Mouse (Mus musculus) left cerebral cortex, adult 2 months (tissue): ENCODE data around the gene Pilra. TPM values are rescaled to one million over a fixed set of nuclear protein-coding genes. Genes with fewer than 3 reads are reported as not detected.

ENCODE experiments used
- DNase-seq, 2 experiments: peaks; one replicate each; pipeline ENCODE4 v3.0.0; 2021 to 2022; ENCODE audit warnings: low spot score in 2 of 2, mixed read lengths in 1 of 2; ENCODE audit errors: extremely low spot score in 1 of 2
- H3K27ac ChIP-seq: fragments of 200-600 bp; 2 replicates; pipeline ENCODE4 v1.8.1; 2022
- H3K4me3 ChIP-seq: fragments of 200-600 bp; 2 replicates; pipeline ENCODE4 v1.8.1; 2022
- CTCF ChIP-seq: fragments of 200-600 bp; IDR thresholded peaks from 2 replicates; pipeline ENCODE4 v1.8.1; 2022; ENCODE audit warnings: antibody characterized with exemption, mild to moderate bottlenecking, moderate library complexity
- intact Hi-C: fragments of 180-260 bp; cut with DNase I; formaldehyde crosslinking; loops from one replicate; pipeline ENCODE4 v1.15.1; 2025
- total RNA-seq, 2 experiments: library from RNA; stranded (reverse); gene quantifications; 2 replicates each; pipeline ENCODE4 v1.2.3; 2021

Pilra gene
- total RNA-seq, 2 experiments from 2014 or later: 0.54 to 1.3 TPM

DNA sequence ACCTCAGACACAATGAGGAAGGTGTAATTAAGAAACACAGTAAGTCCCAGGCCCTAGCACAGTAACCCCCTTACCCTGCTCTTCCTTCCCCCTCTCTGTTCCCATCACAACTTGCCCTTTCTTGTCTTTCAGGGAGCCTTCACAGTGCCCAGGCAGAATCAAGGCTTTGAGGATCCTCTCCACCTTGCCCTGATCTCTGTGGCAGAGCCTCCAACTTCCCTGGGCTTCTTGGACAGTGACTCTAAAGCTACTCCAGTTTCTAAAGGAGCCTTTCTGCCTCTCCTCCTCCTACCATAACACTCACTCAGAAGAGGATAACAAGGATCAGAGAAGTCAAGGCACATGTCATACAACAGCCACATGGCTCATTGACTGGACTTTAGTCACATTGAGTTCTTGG is 530 bp upstream of the Pilra start:
- TF ChIP-seq CTCF: no peak
- Histone ChIP-seq H3K27ac (no peak overlapping the region), H3K4me3 (no peak overlapping the region)
- intact Hi-C loops: no loop called here
- DNase-seq: no peak

DNA sequence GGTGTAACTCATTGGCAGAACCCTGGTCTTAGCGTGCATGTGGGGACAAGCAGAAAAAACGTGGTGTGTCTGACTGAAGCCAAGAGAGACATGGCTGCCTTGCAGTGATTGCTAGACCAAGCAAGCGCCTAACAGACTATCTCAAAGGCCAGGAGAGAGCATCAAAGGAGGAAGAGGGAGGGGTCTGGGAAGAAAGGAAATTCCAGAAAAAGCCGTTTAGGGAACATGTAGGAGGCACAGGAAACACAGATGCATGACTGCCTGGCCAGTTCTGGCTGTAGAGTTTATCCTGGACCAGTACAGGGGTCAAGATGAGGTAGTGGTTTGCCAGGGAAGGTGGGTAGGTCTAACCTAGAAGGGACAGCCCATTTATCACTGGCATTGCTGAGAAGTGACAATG is 2.6 kb downstream of the Pilra start:
- Histone ChIP-seq H3K27ac (no peak overlapping the region), H3K4me3 (no peak overlapping the region)
- intact Hi-C loops: no loop called here
- TF ChIP-seq CTCF: no peak
- no peak for DNase-seq

DNA sequence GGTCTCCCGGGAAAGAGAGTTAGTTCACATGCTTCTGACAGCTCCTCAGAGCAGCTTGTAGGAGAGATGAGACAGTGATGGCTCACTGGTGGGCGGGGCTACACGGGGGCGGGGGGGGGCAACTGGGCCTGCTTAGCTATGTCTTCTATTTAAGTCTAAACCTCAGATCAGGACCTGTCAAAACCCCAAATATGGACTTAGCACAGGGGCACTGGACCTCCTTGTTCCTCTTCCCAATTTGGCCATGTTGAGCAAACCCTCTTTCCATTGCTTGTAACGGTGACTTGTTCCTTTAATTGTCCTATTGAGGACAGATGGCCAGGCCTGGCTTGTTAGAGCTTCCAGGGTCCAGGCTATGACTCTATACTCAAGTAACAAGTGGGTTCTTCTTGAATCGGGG is 4.6 kb downstream of the Pilra start:
- Histone ChIP-seq H3K27ac (no peak overlapping the region), H3K4me3 (no peak overlapping the region)
- no peak for DNase-seq
- intact Hi-C loops: no loop called here
- TF ChIP-seq CTCF: no peak

DNA sequence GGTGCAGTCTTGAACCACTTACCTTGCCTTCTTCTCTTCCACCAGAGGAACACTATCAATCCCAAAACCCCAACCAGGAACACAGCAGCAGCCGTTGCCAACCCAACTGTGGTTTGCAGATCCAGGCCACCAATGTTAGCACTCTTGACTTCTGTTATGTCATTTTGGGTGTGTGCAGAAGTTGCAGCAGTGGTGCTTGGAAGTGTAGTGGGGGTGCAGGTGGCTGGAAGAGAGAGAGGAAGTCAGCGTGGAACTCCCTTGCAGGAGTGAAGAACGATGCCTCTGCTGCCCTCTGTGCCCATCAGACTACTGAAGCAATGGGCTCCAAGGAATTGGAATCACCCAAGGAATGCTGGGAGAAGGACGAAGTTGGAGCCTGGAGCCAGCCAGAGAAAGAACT is 5.0 kb downstream of the Pilra start:
- Histone ChIP-seq H3K4me3 (no peak overlapping the region), H3K27ac (no peak overlapping the region)
- no peak for TF ChIP-seq CTCF
- DNase-seq: no peak
- intact Hi-C loops: no loop called here

DNA sequence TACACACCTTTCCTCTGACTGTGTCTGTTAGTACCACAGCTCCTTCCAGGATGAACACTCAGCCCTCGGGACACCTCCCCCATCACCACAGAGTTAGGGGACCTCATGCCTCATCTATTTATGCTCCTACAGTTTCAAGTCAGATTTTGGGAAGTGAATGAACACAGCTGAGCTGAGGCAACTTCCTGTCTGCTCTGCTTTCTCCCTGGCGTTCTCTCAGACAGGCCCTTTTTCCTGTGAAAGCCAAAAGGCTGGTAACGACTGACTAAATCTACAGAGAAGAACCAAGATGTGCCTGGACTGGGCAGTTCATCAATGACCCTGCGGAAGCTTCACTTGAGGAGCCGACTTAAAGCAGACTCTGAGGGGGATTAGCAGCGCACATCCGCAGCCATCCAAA is 5.8 kb downstream of the Pilra start:
- intact Hi-C loops: no loop called here
- H3K27ac ChIP-seq: no peak overlapping the region
- TF ChIP-seq CTCF: no peak
- H3K4me3 ChIP-seq: no peak overlapping the region
- DNase-seq: no peak

DNA sequence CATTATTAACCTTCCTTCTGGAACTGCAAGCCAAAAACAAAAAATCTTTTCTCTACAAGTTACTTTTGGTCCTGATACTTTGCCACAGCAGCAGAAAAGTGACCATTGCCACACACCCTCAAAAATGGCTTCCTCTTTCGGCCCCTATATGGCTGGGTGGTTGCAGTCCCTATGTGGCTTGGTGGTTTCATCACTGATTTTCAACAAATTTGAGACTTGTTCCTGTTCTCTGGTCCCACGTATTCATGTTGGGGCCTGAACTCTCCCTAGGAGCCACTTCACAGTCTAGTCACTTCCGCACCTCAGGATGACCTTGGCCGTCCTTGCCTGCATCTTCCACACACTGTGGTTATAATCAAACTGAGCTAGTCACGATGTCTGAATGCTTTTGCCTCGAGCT is 7.4 kb downstream of the Pilra start:
- no peak for TF ChIP-seq CTCF
- no peak for DNase-seq
- Histone ChIP-seq H3K4me3 (no peak overlapping the region), H3K27ac (no peak overlapping the region)
- intact Hi-C loops: no loop called here

DNA sequence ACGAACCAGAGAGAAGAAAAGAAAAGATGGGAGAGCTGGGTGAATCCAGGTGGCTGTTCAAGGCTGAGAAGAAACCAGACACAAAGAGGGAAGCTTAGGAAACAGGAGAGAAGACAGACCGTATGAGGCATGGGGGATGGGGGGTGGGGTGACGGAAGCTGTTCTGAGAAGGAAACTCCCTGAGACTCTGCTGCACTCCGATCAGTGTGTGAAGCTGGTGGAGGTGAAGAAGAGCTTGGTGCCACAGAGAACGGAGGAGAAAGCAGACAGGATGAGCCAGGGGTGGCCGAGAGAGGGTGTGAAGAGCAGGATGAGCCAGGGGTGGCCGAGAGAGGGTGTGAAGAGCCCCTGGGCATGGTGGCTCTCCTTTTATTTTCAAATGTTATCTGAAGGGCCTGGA is 9.7 kb downstream of the Pilra start:
- no peak overlapping the region for H3K27ac ChIP-seq
- no peak for TF ChIP-seq CTCF
- H3K4me3 ChIP-seq: no peak overlapping the region
- no peak for DNase-seq
- intact Hi-C loops: no loop called here

DNA sequence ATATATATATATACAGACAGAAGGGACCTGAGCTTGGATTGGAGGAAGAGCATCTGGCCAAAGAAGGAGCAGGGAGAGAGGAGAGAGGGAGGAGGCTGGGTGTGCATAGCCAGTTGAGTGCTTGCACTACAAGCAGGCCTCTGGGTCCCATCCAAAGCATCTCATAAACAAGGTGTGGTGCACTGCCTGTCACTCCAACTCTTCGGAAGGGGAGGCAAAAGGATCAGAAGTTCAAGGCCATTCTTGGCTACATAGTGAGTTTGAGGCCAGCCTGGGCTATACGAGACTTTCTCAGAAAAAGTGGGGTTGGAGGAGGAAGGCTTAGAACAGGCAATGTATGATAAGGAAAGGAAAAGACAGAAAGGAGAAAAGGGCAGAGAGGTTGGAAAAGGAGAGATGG is 10.1 kb downstream of the Pilra start:
- no peak for TF ChIP-seq CTCF
- H3K4me3 ChIP-seq: no peak overlapping the region
- intact Hi-C loops: no loop called here
- H3K27ac ChIP-seq: no peak overlapping the region
- no peak for DNase-seq

DNA sequence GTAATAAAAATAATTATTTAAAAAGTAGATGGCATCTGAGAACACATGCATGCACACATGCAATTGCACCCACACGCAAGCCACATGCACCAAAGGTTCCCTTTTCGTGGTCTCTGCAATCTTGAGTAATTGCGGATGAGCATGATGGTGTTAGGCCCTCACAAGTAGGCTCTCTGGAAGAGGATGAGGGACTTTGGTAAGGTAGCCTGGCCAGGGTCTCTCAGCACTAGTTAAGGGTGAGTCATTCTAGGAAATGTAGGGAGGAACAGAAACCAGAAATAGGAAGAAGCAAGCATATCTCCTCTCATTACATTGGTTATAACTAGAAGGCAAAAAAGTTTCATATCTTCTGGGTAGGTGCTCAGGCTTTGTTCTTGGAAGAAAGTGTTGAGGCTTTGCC is 11.1 kb downstream of the Pilra start:
- Histone ChIP-seq H3K27ac (no peak overlapping the region), H3K4me3 (no peak overlapping the region)
- intact Hi-C loops: no loop called here
- no peak for TF ChIP-seq CTCF
- no peak for DNase-seq

DNA sequence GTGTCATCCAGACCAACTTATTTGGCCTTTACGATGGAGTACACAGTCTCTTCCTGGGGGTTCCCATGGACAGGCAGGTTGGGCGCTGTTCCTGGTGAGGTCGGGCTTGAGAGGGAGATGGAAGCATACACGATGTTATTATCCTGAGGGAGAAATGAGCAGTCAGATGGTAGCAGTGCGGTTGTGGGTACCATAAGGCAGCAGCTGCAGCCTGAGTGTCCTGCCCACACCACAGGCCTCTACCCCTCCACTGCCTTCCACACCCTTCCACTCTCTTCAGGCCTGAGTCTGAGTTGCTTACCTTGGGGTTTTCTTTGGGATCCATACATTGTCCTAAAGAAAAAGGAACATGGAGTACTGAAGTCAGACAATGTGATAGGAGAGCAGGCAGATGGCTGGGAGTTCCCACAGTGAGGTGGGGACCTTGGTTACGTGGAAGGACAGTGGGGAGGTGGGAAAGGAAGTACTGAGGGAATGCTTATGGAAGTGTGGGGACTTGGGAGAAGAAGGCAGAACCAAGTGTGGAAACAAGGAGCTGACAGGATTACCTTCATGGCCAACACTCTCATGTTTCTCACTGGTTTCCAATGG is 12.5 kb downstream of the Pilra start:
- intact Hi-C loops: no loop called here
- no peak for DNase-seq

DNA sequence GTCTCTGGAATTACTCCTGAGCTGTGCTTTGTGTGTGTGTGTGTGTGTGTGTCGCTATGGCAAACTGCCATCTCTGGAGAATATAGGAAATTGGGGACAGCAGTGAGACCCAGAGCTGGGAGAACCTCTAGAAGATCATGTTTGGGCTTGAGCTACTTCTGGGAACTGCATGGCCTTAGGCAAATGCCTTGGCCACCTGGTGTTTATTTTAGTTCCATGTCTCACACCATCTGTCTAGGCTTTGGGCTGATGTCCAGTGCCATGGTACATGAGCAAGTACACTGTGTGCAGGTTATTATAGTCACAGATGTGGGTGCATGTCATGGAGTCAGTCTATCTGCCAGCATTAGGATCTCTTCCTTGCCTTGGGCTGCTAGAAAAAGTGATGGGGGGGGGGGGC is 13.5 kb downstream of the Pilra start:
- no peak overlapping the region for H3K4me3 ChIP-seq
- DNase-seq: no peak
- no peak for TF ChIP-seq CTCF
- H3K27ac ChIP-seq: no peak overlapping the region
- intact Hi-C loops: no loop called here

More for the DNA sequence above, 12.5 kb downstream of the Pilra start:
- no peak overlapping the region for H3K4me3 ChIP-seq
- H3K27ac ChIP-seq: no peak overlapping the region
- no peak for TF ChIP-seq CTCF

DNA sequence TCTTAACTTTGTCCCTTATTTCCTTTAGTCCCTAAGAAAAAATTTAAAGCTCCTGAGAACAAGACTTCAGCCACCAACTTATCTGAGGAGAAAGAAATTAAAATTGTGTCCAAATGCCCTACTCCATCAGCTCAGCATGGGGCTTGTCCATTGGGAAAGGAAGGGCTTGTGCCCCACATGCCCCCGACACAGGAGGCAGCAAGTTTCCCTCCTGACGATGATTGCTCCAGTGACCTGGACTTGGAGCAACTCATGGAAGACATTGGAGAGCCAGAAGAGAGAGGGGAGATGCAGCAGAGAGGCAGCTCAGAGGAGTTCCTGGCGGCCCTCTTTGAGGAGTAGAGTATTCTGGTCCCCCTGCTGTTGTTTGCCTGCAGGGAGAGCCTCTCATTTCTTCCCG is 14.0 kb downstream of the Pilra start:
- intact Hi-C loops: no loop called here
- no peak overlapping the region for H3K27ac ChIP-seq
- TF ChIP-seq CTCF: no peak
- no peak overlapping the region for H3K4me3 ChIP-seq
- no peak for DNase-seq

DNA sequence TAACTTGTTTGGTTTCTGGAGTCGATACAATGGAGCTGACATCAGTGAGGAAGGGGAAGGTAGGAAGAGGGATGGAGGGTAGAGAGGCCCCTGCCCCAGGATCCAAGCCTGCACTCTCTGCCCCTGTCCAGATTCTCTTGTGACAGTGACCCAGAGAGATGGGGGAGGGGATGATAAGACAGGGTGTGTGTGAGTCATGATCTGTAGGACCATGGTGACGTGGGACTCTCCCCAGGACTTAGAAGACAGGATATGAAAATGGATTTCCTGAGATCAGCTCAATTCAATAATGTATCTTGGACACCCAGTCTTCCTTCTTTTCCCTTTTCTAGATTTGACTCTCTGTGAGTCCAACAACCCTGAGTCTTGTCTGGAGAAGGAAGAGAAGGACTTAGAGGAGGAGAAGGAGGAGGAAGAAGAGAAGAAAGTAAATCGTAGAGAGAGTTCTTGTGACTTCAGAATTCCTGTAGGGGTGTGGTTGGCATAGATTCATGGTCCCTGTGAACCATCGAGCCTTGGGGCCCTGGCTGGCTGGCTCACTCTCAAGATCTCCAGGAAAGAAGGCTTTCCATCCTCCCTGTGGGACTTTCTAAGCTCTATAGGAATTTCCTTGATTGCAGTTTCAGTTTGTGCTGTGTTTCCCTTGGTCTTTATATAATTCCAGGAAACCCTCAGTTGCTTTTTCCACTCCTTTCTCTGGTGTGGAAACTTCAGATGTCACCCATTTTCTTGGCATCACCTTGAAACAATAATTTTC is 18.4 kb downstream of the Pilra start:
- H3K27ac ChIP-seq: no peak overlapping the region
- H3K4me3 ChIP-seq: no peak overlapping the region
- TF ChIP-seq CTCF: no peak
- DNase-seq: no peak
- intact Hi-C loops: no loop called here
